Mouse (Mus musculus): ENCODE measurements around the gene Sar1b.

- no peak for TF ChIP-seq POLR2A (IDR thresholded peaks at IDR 0.05; ENCODE audit: borderline replicate concordance, control insufficient read depth, low read depth, low read length)
- no peak for TF ChIP-seq CTCF (IDR thresholded peaks at IDR 0.05; ENCODE audit: control insufficient read depth, insufficient read depth, low read length)
These were observed 3.4 kb upstream of the Sar1b start for GRCm38 (mm10) chr11:51759941-51760657.

All from bone marrow, adult 2 months (tissue).